Comparison of ENCODE assay signal across 10 mouse cellular contexts in the genomic region with DNA sequence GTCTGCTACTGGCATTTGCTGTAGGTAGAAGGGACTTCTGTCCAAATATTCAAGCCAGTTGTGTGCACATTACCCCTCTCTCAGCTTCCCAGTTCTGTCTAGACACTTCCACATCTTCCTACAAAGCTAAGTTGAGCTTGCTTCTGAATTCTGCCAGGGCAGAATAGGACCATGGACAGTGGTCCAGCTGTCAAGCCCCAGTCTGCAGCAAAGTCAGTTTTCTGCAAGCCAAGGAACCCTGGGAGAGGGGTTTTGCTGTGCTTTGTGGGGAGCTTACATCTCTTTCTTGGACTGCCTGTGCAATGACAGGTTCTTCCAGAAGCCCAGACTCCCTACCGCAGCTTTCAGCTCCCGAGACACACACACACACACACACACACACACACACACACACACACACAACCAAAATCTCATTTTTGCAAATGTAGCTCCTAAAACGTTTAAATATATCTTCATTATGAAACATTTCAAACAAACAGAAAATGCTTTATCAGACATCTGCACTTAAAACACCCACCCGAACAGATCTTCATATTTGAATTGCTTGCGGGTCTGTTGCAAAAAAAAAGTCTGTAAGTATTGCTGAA.
DNase-seq lines count a peak whose midpoint lies in the region; ATAC-seq and TF ChIP-seq lines count a peak whose summit lies in the region.
"Had no signal": no experiment of that assay in that cellular context is flagged by ENCODE, and none has a peak within 500 bp of the region (broad histone marks: within the 10 kb centered on the region; RNA-seq: fewer than 3 reads in every experiment).

No protein-coding gene starts in this region.

- 57% methylated on average over 5 of the region's 5 CpGs for WGBS in hindbrain, postnatal 0 days
- 70% methylated on average over 5 of the region's 5 CpGs for WGBS in hindbrain, embryonic 13.5 days
- WGBS in stomach, postnatal 0 days: 50% methylated on average over 5 of the region's 5 CpGs
- WGBS in heart, embryonic 11.5 days (ENCODE audit: insufficient replicate concordance): 67% methylated on average over 5 of the region's 5 CpGs

- DNase-seq in hindbrain, postnatal 0 days (ENCODE audit: low spot score): peak; percentile 35
- DNase-seq in testis, postnatal 10 days (ENCODE audit: low spot score): peak; percentile 52
- no peak for DNase-seq in testis, postnatal 14 days (ENCODE audit: low spot score)
- peak; percentile 61 for DNase-seq in embryo, embryonic 11 days
- DNase-seq in stomach, postnatal 0 days (ENCODE audit: low spot score): no peak
- DNase-seq: cerebellum, postnatal 10 days; gastrocnemius, postnatal 14 days had no signal

- H3K9ac ChIP-seq in hindbrain, postnatal 0 days (replicated peaks; ENCODE audit: low read length): no peak overlapping the region
- H3K9ac ChIP-seq in hindbrain, embryonic 13.5 days: no peak overlapping the region
- no peak overlapping the region for H3K9ac ChIP-seq in stomach, postnatal 0 days (ENCODE audit: low read length)
- no peak overlapping the region for H3K9ac ChIP-seq in heart, embryonic 11.5 days (ENCODE audit: low read depth, low read length)

- no peaks in the 10 kb centered on the region for H3K9me3 ChIP-seq in hindbrain, postnatal 0 days (ENCODE audit: low read length)
- no peaks in the 10 kb centered on the region for H3K9me3 ChIP-seq in hindbrain, embryonic 13.5 days
- H3K9me3 ChIP-seq in stomach, postnatal 0 days (ENCODE audit: control insufficient read depth, low read length): no peaks in the 10 kb centered on the region
- H3K9me3 ChIP-seq in heart, embryonic 11.5 days (replicated peaks; ENCODE audit: control insufficient read depth, low read length): no peaks in the 10 kb centered on the region

- H3K4me1 ChIP-seq in hindbrain, postnatal 0 days (ENCODE audit: insufficient read depth, low read length): no peaks in the 10 kb centered on the region
- peaks cover 4% of the 10 kb centered on the region; the same call in 1 of the 2 replicates for H3K4me1 ChIP-seq in hindbrain, embryonic 13.5 days (replicated peaks)
- H3K4me1 ChIP-seq in stomach, postnatal 0 days (replicated peaks; ENCODE audit: control insufficient read depth, insufficient read depth): no peaks in the 10 kb centered on the region
- H3K4me1 ChIP-seq in heart, embryonic 11.5 days (ENCODE audit: control insufficient read depth, insufficient read depth, low read length): no peaks in the 10 kb centered on the region

- TF ChIP-seq CTCF in hindbrain, postnatal 0 days (IDR thresholded peaks at IDR 0.05; ENCODE audit: low read depth): no peak
- no peak for TF ChIP-seq CTCF in stomach, postnatal 0 days (IDR thresholded peaks at IDR 0.05; ENCODE audit: low read depth)

- ATAC-seq in hindbrain, postnatal 0 days: 0 out of 2 replicates have a peak, but pooled peaks have one; percentile 32
- ATAC-seq in hindbrain, embryonic 13.5 days (ENCODE audit: low FRiP score): no peak
- ATAC-seq in stomach, postnatal 0 days (ENCODE audit: low FRiP score, low TSS enrichment): no peak
- no peak for ATAC-seq in heart, embryonic 11.5 days (replicated peaks; ENCODE audit: insufficient number of reproducible peaks, low FRiP score, low TSS enrichment)

- H3K27ac ChIP-seq in hindbrain, postnatal 0 days: no peak overlapping the region
- no peak overlapping the region for H3K27ac ChIP-seq in hindbrain, embryonic 13.5 days
- H3K27ac ChIP-seq in stomach, postnatal 0 days (replicated peaks): no peak overlapping the region
- H3K27ac ChIP-seq in heart, embryonic 11.5 days (ENCODE audit: low read depth, low read length): no peak overlapping the region

- no peak overlapping the region for H3K4me2 ChIP-seq in hindbrain, postnatal 0 days (ENCODE audit: low read depth, low read length)
- no peak overlapping the region for H3K4me2 ChIP-seq in hindbrain, embryonic 13.5 days
- H3K4me2 ChIP-seq in stomach, postnatal 0 days (replicated peaks; ENCODE audit: low read depth): no peak overlapping the region
- H3K4me2 ChIP-seq in heart, embryonic 11.5 days: no peak overlapping the region

- no peak for TF ChIP-seq EP300 in stomach, postnatal 0 days (optimal IDR thresholded peaks at IDR 0.05)

- H3K36me3 ChIP-seq in hindbrain, postnatal 0 days (ENCODE audit: insufficient read depth, low read length): no peaks in the 10 kb centered on the region
- H3K36me3 ChIP-seq in hindbrain, embryonic 13.5 days: no peaks in the 10 kb centered on the region
- no peaks in the 10 kb centered on the region for H3K36me3 ChIP-seq in stomach, postnatal 0 days (ENCODE audit: control insufficient read depth, insufficient read depth, low read length)
- no peaks in the 10 kb centered on the region for H3K36me3 ChIP-seq in heart, embryonic 11.5 days (ENCODE audit: control insufficient read depth, insufficient read depth, low read length)

- no peak overlapping the region for H3K4me3 ChIP-seq in hindbrain, postnatal 0 days (ENCODE audit: low read length)
- no peak overlapping the region for H3K4me3 ChIP-seq in hindbrain, embryonic 13.5 days
- H3K4me3 ChIP-seq in stomach, postnatal 0 days (ENCODE audit: low read depth, low read length): no peak overlapping the region
- H3K4me3 ChIP-seq in heart, embryonic 11.5 days (ENCODE audit: low read depth, low read length): no peak overlapping the region
- H3K4me3 ChIP-seq: erythroblast, embryonic 14.5 days had no signal

- no peaks in the 10 kb centered on the region for H3K27me3 ChIP-seq in hindbrain, postnatal 0 days (ENCODE audit: insufficient read depth, low read length)
- H3K27me3 ChIP-seq in hindbrain, embryonic 13.5 days: no peaks in the 10 kb centered on the region
- no peaks in the 10 kb centered on the region for H3K27me3 ChIP-seq in stomach, postnatal 0 days (ENCODE audit: control insufficient read depth, insufficient read depth, low read length)
- H3K27me3 ChIP-seq in heart, embryonic 11.5 days (ENCODE audit: control insufficient read depth, insufficient read depth, low read length): no peaks in the 10 kb centered on the region

Comparison
In these comparisons a context has a peak if more than half of its experiments do, and no peak if none do; other contexts are left out.
1. DNase-seq: peak in hindbrain, postnatal 0 days (single experiment), testis, postnatal 10 days (single experiment) and embryo, embryonic 11 days (single experiment); none in testis, postnatal 14 days (single experiment) and stomach, postnatal 0 days (single experiment).